Mouse (Mus musculus) MEL (cell line): ENCODE data around the gene Znrf1. TPM values are rescaled to one million over a fixed set of nuclear protein-coding genes. Genes with fewer than 3 reads are reported as not detected.
"Not testable (repeated sequence)": the region's sequence is repeated elsewhere in the genome, so short reads cannot be mapped to it uniquely, and the experiment has no call there.

Experiments
- DNase-seq: peaks from one replicate; pipeline ENCODE4 v3.0.0; 2011; ENCODE audit warnings: low read depth, low spot score
- H3K27ac ChIP-seq: 2 replicates; pipeline ENCODE4 v1.5.1; 2012; ENCODE audit warnings: low read depth, mild to moderate bottlenecking, control low read depth, low read length, moderate library complexity; ENCODE audit not compliant: control insufficient read depth
- H3K27me3 ChIP-seq, 2 experiments: fragments of 150-350 bp in 1 of 2; sonication (generic) in 1 of 2; 2 replicates each; pipeline ENCODE4 v1.6.1; 2012; ENCODE audit warnings: low read length in 2 of 2, mild to moderate bottlenecking in 2 of 2, improper control_type of control experiment in 1 of 2, moderate library complexity in 1 of 2; ENCODE audit not compliant: insufficient read depth in 2 of 2, control insufficient read depth in 1 of 2
- H3K36me3 ChIP-seq, 2 experiments: 2 replicates each; pipeline ENCODE4 v1.6.1; 2012 to 2014; ENCODE audit warnings: low read length in 2 of 2, improper control_type of control experiment in 1 of 2, inconsistent platforms in 1 of 2, mild to moderate bottlenecking in 1 of 2; ENCODE audit not compliant: insufficient read depth in 2 of 2, control insufficient read depth in 1 of 2
- H3K4me1 ChIP-seq, 2 experiments: fragments of 150-350 bp in 1 of 2; sonication (generic) in 1 of 2; 2 replicates each; pipeline ENCODE4 v1.6.1; 2012; ENCODE audit warnings: low read length in 2 of 2, improper control_type of control experiment in 1 of 2, mild to moderate bottlenecking in 1 of 2; ENCODE audit not compliant: insufficient read depth in 2 of 2, control insufficient read depth in 1 of 2
- H3K4me3 ChIP-seq, 2 experiments: fragments of 150-350 bp in 1 of 2; sonication (generic) in 1 of 2; 2 replicates each; pipeline ENCODE4 v1.5.1; 2012; ENCODE audit warnings: low read depth in 2 of 2, low read length in 2 of 2, mild to moderate bottlenecking in 2 of 2, moderate library complexity in 2 of 2, control low read depth in 1 of 2, improper control_type of control experiment in 1 of 2; ENCODE audit not compliant: control insufficient read depth in 1 of 2, insufficient read depth in 1 of 2
- H3K79me2 ChIP-seq: 2 replicates; pipeline ENCODE4 v1.6.1; 2012; ENCODE audit warnings: mild to moderate bottlenecking, low read length, moderate library complexity; ENCODE audit not compliant: control insufficient read depth, poor library complexity, insufficient read depth
- H3K9ac ChIP-seq: 2 replicates; pipeline ENCODE4 v1.6.1; 2012; ENCODE audit warnings: low read depth, mild to moderate bottlenecking, control low read depth, low read length, moderate library complexity; ENCODE audit not compliant: control insufficient read depth, poor library complexity, severe bottlenecking
- H3K9me3 ChIP-seq: fragments of 150-350 bp; sonication (generic); replicated peaks from 2 replicates; pipeline ENCODE4 v1.6.1; 2012; ENCODE audit warnings: mild to moderate bottlenecking, low read length, improper control_type of control experiment, moderate library complexity; ENCODE audit not compliant: insufficient read depth
- ELF1 ChIP-seq: IDR thresholded peaks from 2 replicates; pipeline ENCODE4 v1.6.1; 2014; ENCODE audit warnings: low read depth, mild to moderate bottlenecking, inconsistent platforms, low read length, improper control_type of control experiment, moderate library complexity
- MAFK ChIP-seq: IDR thresholded peaks from 2 replicates; pipeline ENCODE4 v1.6.1; 2011; ENCODE audit warnings: low read depth, mild to moderate bottlenecking, low read length, improper control_type of control experiment, borderline replicate concordance
- MAX ChIP-seq: IDR thresholded peaks from 2 replicates; pipeline ENCODE4 v1.6.1; 2011; ENCODE audit warnings: low read length, improper control_type of control experiment
- MYB ChIP-seq: IDR thresholded peaks from 2 replicates; pipeline ENCODE4 v1.6.1; 2011; ENCODE audit warnings: mild to moderate bottlenecking, low read depth, low read length, improper control_type of control experiment
- MYC ChIP-seq: IDR thresholded peaks from 2 replicates; pipeline ENCODE4 v1.6.1; 2011; ENCODE audit warnings: low read depth, mild to moderate bottlenecking, low read length, improper control_type of control experiment, moderate library complexity
- NELFE ChIP-seq: IDR thresholded peaks from 2 replicates; pipeline ENCODE4 v1.6.1; 2011; ENCODE audit warnings: low read depth, low read length, improper control_type of control experiment
- NRF1 ChIP-seq: IDR thresholded peaks from 2 replicates; pipeline ENCODE4 v1.6.1; 2014; ENCODE audit warnings: low read depth, mild to moderate bottlenecking, inconsistent platforms, low read length, improper control_type of control experiment, moderate library complexity; ENCODE audit not compliant: poor library complexity, insufficient read depth, severe bottlenecking
- RAD21 ChIP-seq: IDR thresholded peaks from 2 replicates; pipeline ENCODE4 v1.6.1; 2011; ENCODE audit warnings: mild to moderate bottlenecking, low read depth, low read length, improper control_type of control experiment
- RCOR1 ChIP-seq: IDR thresholded peaks from 2 replicates; pipeline ENCODE4 v1.6.1; 2012; ENCODE audit warnings: low read depth, mild to moderate bottlenecking, inconsistent platforms, low read length, improper control_type of control experiment
- SMC3 ChIP-seq: IDR thresholded peaks from 2 replicates; pipeline ENCODE4 v1.6.1; 2011; ENCODE audit warnings: low read depth, low read length, improper control_type of control experiment
- ZNF384 ChIP-seq: IDR thresholded peaks from 2 replicates; pipeline ENCODE4 v1.6.1; 2012; ENCODE audit warnings: low read depth, mild to moderate bottlenecking, inconsistent platforms, low read length, improper control_type of control experiment
- polyA plus RNA-seq, 2 experiments: library from polyadenylated mRNA; stranded (reverse) in 1 of 2; unstranded in 1 of 2; fragments of >175 nt in 1 of 2; fragments of >200 nt in 1 of 2; gene quantifications; 2 replicates each; pipeline versions ENCODE4 v1.2.1 to v1.2.4; 2012; ENCODE audit warnings: low replicate concordance in 2 of 2, low read depth in 1 of 2; ENCODE audit not compliant: insufficient read length in 2 of 2, insufficient read depth in 1 of 2, missing spikeins in 1 of 2
- total RNA-seq: library from RNA; depleted of rRNA; stranded (reverse); fragments of 300-350 nt; gene quantifications from 2 replicates; pipeline ENCODE4 v1.2.3, GENCODE M21; 2012

Znrf1 gene
- total and polyA plus RNA-seq, 3 experiments = 18.4 to 36.0 TPM; not detected in 1

DNA sequence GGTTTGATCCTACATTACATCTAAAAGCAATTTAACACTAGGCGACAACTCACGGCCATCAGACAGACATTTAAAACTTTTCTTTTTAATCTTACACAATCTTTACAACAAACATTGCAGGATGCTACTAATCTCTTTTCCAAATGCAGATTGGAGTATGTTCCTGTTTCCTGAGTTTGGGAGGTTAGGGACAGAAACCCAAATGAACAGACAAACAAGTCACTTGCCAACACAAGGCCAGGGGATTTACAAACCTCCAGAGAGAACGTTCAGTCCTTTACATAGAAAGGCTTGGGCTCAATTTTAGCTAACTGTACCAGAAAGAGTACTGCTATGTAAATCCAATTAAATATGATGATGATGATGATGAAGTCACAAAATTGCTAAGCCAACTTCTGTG lies 42.7 kb upstream of the Znrf1 start:
- no peak for DNase-seq
- Histone ChIP-seq H3K4me1 (no peaks in the 10 kb centered on the region), H3K9ac (no peak overlapping the region), H3K36me3 (no peaks in the 10 kb centered on the region; a peak in 1 of 4 replicates)
- TF ChIP-seq MYC = no peak
- TF ChIP-seq MYB = no peak
- TF ChIP-seq NELFE = no peak
- no peak for TF ChIP-seq ZNF384
- no peak for TF ChIP-seq ELF1
- TF ChIP-seq, all 39 proteins: peak for 0
- Histone ChIP-seq H3K79me2 (no peaks in the 10 kb centered on the region), H3K27me3 (no peaks in the 10 kb centered on the region), H3K4me3 (no peak overlapping the region), H3K27ac (no peak overlapping the region), H3K9me3 (no peaks in the 10 kb centered on the region)

DNA sequence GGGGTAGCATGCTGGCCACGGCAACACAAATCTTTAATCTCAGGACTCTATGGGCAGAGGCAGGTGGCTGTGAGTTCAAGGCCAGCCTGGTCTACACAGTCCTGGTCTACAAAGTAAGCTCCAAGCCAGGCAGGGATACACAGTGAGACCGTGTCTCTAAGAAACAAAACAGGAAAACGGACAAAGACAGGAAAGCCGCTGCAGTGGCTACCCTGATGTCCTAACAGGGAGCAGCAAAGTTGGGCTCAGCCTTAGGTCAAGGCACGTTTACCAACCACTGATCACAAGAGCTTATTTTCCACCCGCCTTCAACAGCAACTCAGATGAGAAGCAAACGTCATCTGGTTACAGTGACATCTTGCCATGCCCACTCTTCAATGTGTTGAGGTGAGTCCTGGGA lies 39.6 kb upstream of the Znrf1 start:
- no peak overlapping the region for H3K9ac ChIP-seq
- H3K27me3 ChIP-seq = no peaks in the 10 kb centered on the region
- TF ChIP-seq NRF1 (no peak), MAX (no peak)
- no peaks in the 10 kb centered on the region for H3K4me1 ChIP-seq
- H3K9me3 ChIP-seq = no peaks in the 10 kb centered on the region
- H3K27ac ChIP-seq = no peak overlapping the region
- no peaks in the 10 kb centered on the region for H3K79me2 ChIP-seq
- no peak overlapping the region for H3K4me3 ChIP-seq
- no peak for DNase-seq
- peaks cover 0 to 6% of the 10 kb centered on the region in 2 experiments; a peak in 2 of 4 replicates for H3K36me3 ChIP-seq

DNA sequence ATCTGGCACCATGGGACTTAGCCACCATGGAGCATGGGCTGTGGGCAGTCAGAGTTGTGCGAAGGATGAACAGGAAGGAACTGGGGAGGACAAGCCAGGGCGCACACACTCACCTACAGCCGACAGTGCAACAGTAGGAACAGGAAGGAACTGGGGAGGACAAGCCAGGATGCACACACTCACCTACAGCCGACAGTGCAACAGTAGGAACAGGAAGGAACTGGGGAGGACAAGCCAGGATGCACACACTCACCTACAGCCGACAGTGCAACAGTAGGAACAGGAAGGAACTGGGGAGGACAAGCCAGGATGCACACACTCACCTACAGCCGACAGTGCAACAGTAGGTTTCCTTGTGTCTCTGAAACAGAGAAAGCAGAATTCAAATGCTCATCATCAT lies 37.6 kb upstream of the Znrf1 start:
- H3K79me2 ChIP-seq, H3K9me3 ChIP-seq, H3K4me3 ChIP-seq, H3K36me3 ChIP-seq, H3K27me3 ChIP-seq, H3K27ac ChIP-seq, DNase-seq, H3K4me1 ChIP-seq, H3K9ac ChIP-seq: not testable (repeated sequence)

DNA sequence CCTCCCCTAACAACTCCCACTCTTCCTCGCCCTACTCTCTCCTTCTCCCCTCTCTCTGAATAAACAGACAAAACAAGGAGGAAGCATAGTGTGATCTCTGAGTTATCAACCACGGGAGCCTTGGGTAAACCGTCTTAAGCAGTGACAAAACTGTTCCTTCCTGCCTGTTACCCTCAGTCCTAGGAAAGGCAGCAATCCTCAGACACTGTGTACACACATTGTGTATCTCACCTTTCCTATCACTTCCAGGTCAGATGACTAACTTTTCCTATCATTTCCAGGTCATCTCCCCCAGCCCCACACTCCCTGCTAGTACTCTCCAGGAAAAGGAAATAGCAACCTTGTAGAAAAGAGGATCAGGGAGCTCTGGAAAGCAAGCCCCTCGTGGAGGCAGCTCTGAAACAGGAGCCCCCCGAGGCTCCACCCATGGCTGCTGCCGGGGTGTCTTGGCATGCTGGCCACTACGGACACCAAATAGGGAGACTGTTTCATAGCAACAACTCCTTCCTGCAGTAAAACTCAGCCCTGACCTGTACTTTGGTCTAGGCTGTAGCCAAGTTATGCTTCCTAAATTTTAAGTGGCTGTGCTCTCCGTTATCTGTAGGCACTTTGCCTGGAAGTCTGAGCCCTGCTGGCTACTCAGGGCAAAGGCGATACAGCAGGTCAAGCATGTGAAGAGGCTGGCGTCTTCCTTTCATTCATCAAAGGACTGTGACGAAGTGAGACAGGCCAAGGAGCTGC lies 34.0 kb upstream of the Znrf1 start:
- Histone ChIP-seq H3K27ac (no peak overlapping the region), H3K36me3 (peaks cover 0 to 6% of the 10 kb centered on the region in 2 experiments; a peak in 2 of 4 replicates), H3K27me3 (no peaks in the 10 kb centered on the region), H3K79me2 (no peaks in the 10 kb centered on the region), H3K9ac (no peak overlapping the region), H3K4me3 (no peak overlapping the region), H3K4me1 (no peaks in the 10 kb centered on the region), H3K9me3 (no peaks in the 10 kb centered on the region)
- TF ChIP-seq RAD21 = no peak
- no peak for TF ChIP-seq ZNF384
- TF ChIP-seq MAFK = no peak
- no peak for TF ChIP-seq RCOR1
- TF ChIP-seq SMC3 = no peak
- TF ChIP-seq ELF1 = no peak
- no peak for DNase-seq
